Mouse (Mus musculus): ENCODE results near the gene Zfp691.

DNA sequence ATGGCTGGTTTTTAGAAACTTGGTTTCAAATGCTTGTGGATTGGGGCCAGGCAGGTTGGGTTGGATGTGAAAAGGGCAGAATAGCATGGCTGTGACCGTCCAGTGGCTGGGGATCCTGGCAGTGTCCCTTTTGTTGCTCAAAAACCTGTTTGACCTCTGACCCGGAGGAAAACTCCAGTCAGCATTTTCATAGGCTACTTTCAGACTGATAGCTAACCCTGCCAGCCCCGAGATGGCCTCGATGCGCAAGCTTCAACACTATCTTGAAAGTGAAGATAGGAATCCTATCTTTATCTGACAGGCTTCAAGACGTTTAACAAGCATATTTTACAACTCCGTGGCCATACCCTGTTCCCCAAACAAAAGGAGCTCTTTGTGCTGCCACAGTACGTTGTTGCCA is 36.7 kb downstream of the Zfp691 start:
- TF ChIP-seq CTCF (IDR thresholded peaks at IDR 0.05; ENCODE audit: borderline replicate concordance, control insufficient read depth, extremely low read depth, insufficient read depth, low read length, poor library complexity) (no peak), POLR2A (IDR thresholded peaks at IDR 0.05; ENCODE audit: control insufficient read depth, extremely low read depth, insufficient read depth, low read length, poor library complexity) (no peak)

Measured in thymus, adult 2 months (tissue).